Mouse (Mus musculus) forebrain, embryonic 12.5 days (tissue): ENCODE measurements around the gene Rnf150. TPM values are rescaled to one million over a fixed set of nuclear protein-coding genes. Genes with fewer than 3 reads are reported as not detected.
"Not testable (repeated sequence)": the region's sequence is repeated elsewhere in the genome, so short reads cannot be mapped to it uniquely, and the experiment has no call there.

ENCODE experiments used
- ATAC-seq: fragments of 200-750 bp; cut with Nextera tagmentation; 2 replicates; pipeline ENCODE4 v1.8.0; 2017; ENCODE audit warnings: moderate TSS enrichment; ENCODE audit not compliant: low FRiP score
- H3K27ac ChIP-seq: fragments of 300-500 bp; sonication (generic); 2 replicates; pipeline ENCODE4 v1.5.1; 2016; ENCODE audit warnings: mild to moderate bottlenecking
- H3K27me3 ChIP-seq: fragments of 300-500 bp; sonication (generic); 2 replicates; pipeline ENCODE4 v1.6.1; 2016; ENCODE audit warnings: mild to moderate bottlenecking
- H3K36me3 ChIP-seq: fragments of 300-500 bp; sonication (generic); replicated peaks from 2 replicates; pipeline ENCODE4 v1.6.1; 2016; ENCODE audit warnings: mild to moderate bottlenecking
- H3K4me1 ChIP-seq: fragments of 300-500 bp; sonication (generic); 2 replicates; pipeline ENCODE4 v1.6.1; 2016
- H3K4me2 ChIP-seq: fragments of 300-500 bp; sonication (generic); 2 replicates; pipeline ENCODE4 v1.6.1; 2016; ENCODE audit warnings: mild to moderate bottlenecking, moderate library complexity
- H3K4me3 ChIP-seq: fragments of 300-500 bp; sonication (generic); replicated peaks from 2 replicates; pipeline ENCODE4 v1.5.1; 2016; ENCODE audit warnings: mild to moderate bottlenecking
- H3K9ac ChIP-seq: fragments of 300-500 bp; sonication (generic); 2 replicates; pipeline ENCODE4 v1.6.1; 2016; ENCODE audit warnings: mild to moderate bottlenecking
- H3K9me3 ChIP-seq: fragments of 300-500 bp; sonication (generic); 2 replicates; pipeline ENCODE4 v1.6.1; 2016
- WGBS: fragments of 180-500 bp; shearing (Covaris S2); methylation state at CpG from one replicate; pipeline ENCODE4 v1.1.7; 2016; 5-methylcytosine and 5-hydroxymethylcytosine counted together
- polyA plus RNA-seq: library from polyadenylated mRNA; unstranded; fragments of >200 nt; fragmentation: Nextera tagmentation; extraction: Ambion mirVana; gene quantifications from 2 replicates; pipeline ENCODE4 v1.2.1, GENCODE M21; 2016

Rnf150 gene
- polyA plus RNA-seq, 1 experiment from 2014 or later, result 1.9 TPM

DNA sequence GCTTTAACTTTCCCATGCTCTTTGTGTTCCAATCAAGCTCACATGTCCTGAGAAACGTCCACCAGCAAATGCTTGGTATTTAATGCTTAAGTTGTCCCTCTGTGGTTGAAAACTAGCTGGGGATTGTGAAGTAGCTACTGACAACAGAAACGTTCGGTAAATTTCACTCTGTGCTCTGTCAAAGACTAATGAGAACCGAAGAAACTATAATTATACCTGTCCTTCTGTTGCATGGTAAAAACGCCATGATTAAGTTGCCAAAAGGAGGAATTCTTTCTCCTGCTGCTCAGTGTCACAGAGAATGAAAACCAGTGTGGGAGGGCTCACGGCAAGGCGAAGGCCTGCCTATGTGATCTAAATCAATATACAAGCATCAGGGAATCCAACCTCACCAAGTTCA is 204.8 kb downstream of the Rnf150 start:
- no peak for ATAC-seq
- H3K4me2 ChIP-seq, result no peak overlapping the region
- no peak overlapping the region for H3K27ac ChIP-seq
- no peak overlapping the region for H3K9ac ChIP-seq
- no peaks in the 10 kb centered on the region for H3K4me1 ChIP-seq
- H3K27me3 ChIP-seq, result no peaks in the 10 kb centered on the region
- WGBS, result 64% methylated on average over 7 of the region's 7 CpGs
- no peak overlapping the region for H3K4me3 ChIP-seq
- no peaks in the 10 kb centered on the region for H3K9me3 ChIP-seq
- no peaks in the 10 kb centered on the region for H3K36me3 ChIP-seq

DNA sequence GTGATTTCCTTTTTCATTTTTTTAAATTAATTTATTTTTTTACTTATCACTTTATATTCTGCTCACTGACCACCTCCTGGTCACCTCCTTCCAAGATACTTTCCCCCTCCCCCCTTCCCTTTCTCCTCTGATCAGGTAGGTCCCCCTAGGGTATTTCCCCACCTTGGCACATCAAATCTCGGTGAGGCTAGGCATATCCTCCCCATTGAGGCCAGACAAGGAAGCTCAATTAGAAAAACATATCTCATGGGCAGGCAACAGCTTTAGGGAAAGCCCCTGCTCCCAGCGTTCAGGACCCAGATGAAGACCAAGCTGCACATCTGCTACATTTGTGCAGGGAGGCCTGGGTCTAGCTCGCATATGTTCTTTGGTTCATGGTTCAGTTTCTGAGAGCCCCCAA is 211.1 kb downstream of the Rnf150 start:
- no peaks in the 10 kb centered on the region for H3K36me3 ChIP-seq
- no peak overlapping the region for H3K27ac ChIP-seq
- WGBS, result 89% methylated on average over 3 of the region's 3 CpGs
- no peaks in the 10 kb centered on the region for H3K27me3 ChIP-seq
- no peak overlapping the region for H3K9ac ChIP-seq
- no peak overlapping the region for H3K4me3 ChIP-seq
- ATAC-seq, result no peak
- H3K4me2 ChIP-seq, result no peak overlapping the region
- no peaks in the 10 kb centered on the region for H3K4me1 ChIP-seq
- H3K9me3 ChIP-seq, result no peaks in the 10 kb centered on the region

DNA sequence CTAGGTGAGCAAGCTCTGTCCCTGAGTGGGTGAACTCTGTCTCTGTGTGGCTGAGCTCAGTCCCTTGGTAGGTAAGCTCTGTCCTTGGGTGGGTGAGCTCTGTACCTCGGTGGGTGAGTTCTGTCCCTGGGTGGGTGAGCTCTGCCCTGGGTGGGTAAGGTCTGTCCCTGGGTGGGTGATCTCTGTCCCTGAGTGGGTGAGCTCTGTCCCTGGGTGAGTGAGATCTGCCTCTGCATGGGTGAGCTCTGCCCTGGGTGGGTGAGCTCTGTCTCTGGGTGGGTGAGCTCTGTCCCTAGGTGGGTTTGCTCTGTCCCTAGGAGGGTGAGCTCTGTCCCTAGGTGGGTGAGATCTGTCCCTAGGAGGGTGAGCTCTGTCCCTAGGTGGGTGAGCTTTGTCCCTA is 213.5 kb downstream of the Rnf150 start:
- Histone ChIP-seq H3K27ac (no peak overlapping the region), H3K36me3 (no peaks in the 10 kb centered on the region), H3K4me3 (no peak overlapping the region), H3K4me2 (no peak overlapping the region), H3K9ac (no peak overlapping the region), H3K27me3 (no peaks in the 10 kb centered on the region), H3K4me1 (no peaks in the 10 kb centered on the region), H3K9me3 (no peaks in the 10 kb centered on the region)
- ATAC-seq, result no peak
- 100% methylated on average over 1 of the region's 1 CpGs for WGBS

DNA sequence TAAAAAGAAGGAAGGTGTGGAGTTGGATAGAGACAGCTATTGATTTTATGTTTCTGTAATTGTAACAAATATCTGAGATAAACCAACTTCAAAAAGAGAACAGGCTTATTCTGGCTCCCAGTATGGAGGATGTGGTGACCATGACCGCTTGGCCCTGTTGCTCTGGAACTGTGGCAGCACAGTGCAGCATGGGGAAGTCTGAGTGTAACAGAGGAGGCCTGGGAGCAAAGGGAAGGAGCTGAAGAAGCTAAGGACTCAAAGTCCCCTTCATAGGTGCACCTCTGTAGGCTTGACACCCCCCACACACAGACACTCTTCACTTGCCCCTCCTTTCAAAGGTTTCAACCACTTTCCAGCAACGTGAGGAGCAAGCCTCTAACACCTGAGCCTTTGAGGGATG is 214.2 kb downstream of the Rnf150 start:
- Histone ChIP-seq H3K9me3 (no peaks in the 10 kb centered on the region), H3K4me2 (no peak overlapping the region), H3K4me3 (no peak overlapping the region), H3K4me1 (no peaks in the 10 kb centered on the region), H3K9ac (no peak overlapping the region), H3K36me3 (no peaks in the 10 kb centered on the region), H3K27ac (no peak overlapping the region), H3K27me3 (no peaks in the 10 kb centered on the region)
- ATAC-seq, result no peak
- WGBS, result 100% methylated on average over 2 of the region's 2 CpGs

- Histone ChIP-seq H3K4me3 (no peak overlapping the region), H3K27me3 (no peaks in the 10 kb centered on the region), H3K9ac (no peak overlapping the region), H3K4me1 (no peaks in the 10 kb centered on the region), H3K36me3 (no peaks in the 10 kb centered on the region), H3K9me3 (no peaks in the 10 kb centered on the region), H3K4me2 (no peak overlapping the region), H3K27ac (no peak overlapping the region)
- no peak for ATAC-seq
- WGBS, result 86% methylated on average over 12 of the region's 12 CpGs
These were observed 215.8 kb downstream of the Rnf150 start for GRCm38 (mm10) chr8:83078701-83079533.

DNA sequence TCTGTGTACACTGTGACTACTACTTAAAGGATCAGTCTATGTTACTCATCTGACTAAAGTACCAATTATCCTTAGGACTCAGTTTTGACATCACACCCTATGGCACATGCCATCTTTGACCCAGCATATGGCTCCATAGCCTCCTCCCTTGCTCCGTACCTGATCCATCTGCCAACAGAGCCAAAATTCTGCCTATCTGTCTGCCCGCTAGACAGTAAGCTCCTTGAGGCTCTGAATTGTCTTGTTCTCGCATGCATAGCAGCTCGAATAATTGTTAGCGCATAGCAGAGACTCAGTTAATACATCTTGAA is 216.3 kb downstream of the Rnf150 start:
- no peaks in the 10 kb centered on the region for H3K27me3 ChIP-seq
- H3K4me3 ChIP-seq, result no peak overlapping the region
- no peaks in the 10 kb centered on the region for H3K9me3 ChIP-seq
- H3K9ac ChIP-seq, result no peak overlapping the region
- no peak for ATAC-seq
- H3K27ac ChIP-seq, result no peak overlapping the region
- H3K4me1 ChIP-seq, result no peaks in the 10 kb centered on the region
- H3K36me3 ChIP-seq, result no peaks in the 10 kb centered on the region
- H3K4me2 ChIP-seq, result no peak overlapping the region
- 90% methylated on average over 5 of the region's 5 CpGs for WGBS

GRCm38 (mm10) chr8:83081266-83081665 is 218.1 kb downstream of the Rnf150 start:
- Histone ChIP-seq H3K4me2 (no peak overlapping the region), H3K9ac (no peak overlapping the region), H3K4me3 (no peak overlapping the region), H3K9me3 (no peaks in the 10 kb centered on the region), H3K27ac (no peak overlapping the region), H3K36me3 (no peaks in the 10 kb centered on the region), H3K27me3 (no peaks in the 10 kb centered on the region), H3K4me1 (no peaks in the 10 kb centered on the region)
- 70% methylated on average over 4 of the region's 4 CpGs for WGBS
- no peak for ATAC-seq

DNA sequence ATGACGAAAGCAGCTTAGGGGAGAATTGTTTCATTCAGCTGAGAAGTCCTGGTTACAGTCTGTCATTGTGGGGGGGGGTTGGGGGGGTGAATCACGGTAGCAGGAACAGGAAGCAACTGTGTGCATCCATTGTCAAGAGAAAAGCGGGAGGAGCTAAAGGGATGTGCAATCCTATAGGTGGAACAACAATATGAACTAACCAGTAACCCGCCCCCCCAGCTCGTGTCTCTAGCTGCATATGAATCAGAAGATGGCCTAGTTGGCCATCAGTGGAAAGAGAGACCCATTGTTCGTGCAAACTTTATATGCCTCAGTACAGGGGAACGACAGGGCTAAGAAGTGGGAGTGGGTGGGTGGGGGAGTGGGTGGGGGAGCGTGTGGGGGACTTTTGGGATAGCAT is 218.7 kb downstream of the Rnf150 start:
- not testable (repeated sequence) for H3K27me3 ChIP-seq, H3K27ac ChIP-seq, H3K9ac ChIP-seq, H3K36me3 ChIP-seq, H3K9me3 ChIP-seq, H3K4me1 ChIP-seq, ATAC-seq, H3K4me3 ChIP-seq, H3K4me2 ChIP-seq
- WGBS, result 76% methylated on average over 8 of the region's 8 CpGs

GRCm38 (mm10) chr8:83082251-83082650 is 219.1 kb downstream of the Rnf150 start:
- Histone ChIP-seq H3K27me3 (no peaks in the 10 kb centered on the region), H3K27ac (no peak overlapping the region), H3K9ac (no peak overlapping the region), H3K4me2 (no peak overlapping the region), H3K9me3 (no peaks in the 10 kb centered on the region), H3K4me1 (no peaks in the 10 kb centered on the region), H3K36me3 (no peaks in the 10 kb centered on the region), H3K4me3 (no peak overlapping the region)
- 80% methylated on average over 7 of the region's 7 CpGs for WGBS
- ATAC-seq, result no peak

- ATAC-seq, result no peak
- 75% methylated on average over 6 of the region's 6 CpGs for WGBS
These were observed 220.3 kb downstream of the Rnf150 start for GRCm38 (mm10) chr8:83083452-83083851.

GRCm38 (mm10) chr8:83085581-83085980 is 222.4 kb downstream of the Rnf150 start:
- no peak overlapping the region for H3K9ac ChIP-seq
- no peak for ATAC-seq
- no peaks in the 10 kb centered on the region for H3K9me3 ChIP-seq
- no peaks in the 10 kb centered on the region for H3K36me3 ChIP-seq
- no peak overlapping the region for H3K27ac ChIP-seq
- WGBS, result 72% methylated on average over 3 of the region's 3 CpGs
- H3K4me3 ChIP-seq, result no peak overlapping the region
- no peak overlapping the region for H3K4me2 ChIP-seq
- H3K27me3 ChIP-seq, result no peaks in the 10 kb centered on the region
- no peaks in the 10 kb centered on the region for H3K4me1 ChIP-seq

More at GRCm38 (mm10) chr8:83083452-83083851, 220.3 kb downstream of the Rnf150 start:
- no peak overlapping the region for H3K4me3 ChIP-seq
- H3K9me3 ChIP-seq, result no peaks in the 10 kb centered on the region
- no peak overlapping the region for H3K9ac ChIP-seq
- no peak overlapping the region for H3K27ac ChIP-seq
- H3K4me1 ChIP-seq, result no peaks in the 10 kb centered on the region
- no peak overlapping the region for H3K4me2 ChIP-seq
- H3K36me3 ChIP-seq, result no peaks in the 10 kb centered on the region
- H3K27me3 ChIP-seq, result no peaks in the 10 kb centered on the region

DNA sequence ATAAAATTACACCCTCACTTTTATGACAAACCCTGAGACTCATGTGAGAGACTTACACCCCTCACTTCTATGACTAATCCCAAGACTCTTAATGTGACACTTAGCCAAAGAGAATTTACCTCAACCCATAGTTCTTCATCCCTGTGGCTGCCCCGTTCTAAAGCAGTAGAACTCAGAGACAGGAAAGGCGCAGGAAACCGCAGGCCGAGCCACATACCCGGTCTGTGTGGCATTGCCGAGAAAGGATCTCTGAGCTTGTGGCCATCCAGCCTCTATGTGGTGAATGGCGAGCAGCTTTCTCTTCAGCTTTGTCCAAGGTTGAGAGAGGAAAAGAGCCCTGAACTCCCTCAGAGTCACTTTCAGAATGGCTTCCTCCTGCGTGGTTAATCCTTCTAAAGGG is 223.5 kb downstream of the Rnf150 start:
- WGBS, result 84% methylated on average over 8 of the region's 8 CpGs

DNA sequence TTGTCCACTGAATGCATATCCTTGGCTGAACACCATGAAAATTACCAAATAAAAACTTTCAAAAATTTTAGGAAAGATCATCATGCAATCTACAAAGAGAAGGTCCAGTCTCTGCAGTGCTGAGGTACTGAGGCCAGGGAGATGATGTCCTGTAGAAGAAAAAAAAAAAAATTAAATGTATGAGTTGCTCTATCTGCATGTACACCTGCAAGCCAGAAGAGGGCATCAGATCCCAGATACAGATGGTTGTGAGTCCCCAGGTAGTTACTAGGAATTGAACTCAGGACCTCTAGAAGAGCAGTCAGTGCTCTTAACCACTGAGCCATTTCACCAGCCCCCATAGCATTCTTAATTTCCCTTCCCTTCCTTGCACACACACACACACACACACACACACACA is 224.4 kb downstream of the Rnf150 start:
- Histone ChIP-seq H3K27ac (no peak overlapping the region), H3K9me3 (no peaks in the 10 kb centered on the region), H3K36me3 (no peaks in the 10 kb centered on the region), H3K4me2 (no peak overlapping the region), H3K9ac (no peak overlapping the region), H3K4me1 (no peaks in the 10 kb centered on the region), H3K27me3 (no peaks in the 10 kb centered on the region), H3K4me3 (no peak overlapping the region)
- no peak for ATAC-seq

More for the DNA sequence above, 223.5 kb downstream of the Rnf150 start:
- no peak for ATAC-seq
- Histone ChIP-seq H3K27me3 (no peaks in the 10 kb centered on the region), H3K4me1 (no peaks in the 10 kb centered on the region), H3K4me2 (no peak overlapping the region), H3K27ac (no peak overlapping the region), H3K9ac (no peak overlapping the region), H3K36me3 (no peaks in the 10 kb centered on the region), H3K4me3 (no peak overlapping the region), H3K9me3 (no peaks in the 10 kb centered on the region)
